Mouse (Mus musculus) neutrophil, adult 59 days (primary cell): Measurements from ENCODE around the gene Zfp629. TPM values are rescaled to one million over a fixed set of nuclear protein-coding genes. Genes with fewer than 3 reads are reported as not detected.

Experiments used
- total RNA-seq, 2 experiments: library from RNA; stranded (reverse); gene quantifications; 1 replicate in 1 of 2; 2 replicates in 1 of 2; pipeline ENCODE4 v1.2.4; 2023

The Zfp629 gene
- 1 to 10 TPM; 2.3 to 5.2 TPM for total RNA-seq

DNA sequence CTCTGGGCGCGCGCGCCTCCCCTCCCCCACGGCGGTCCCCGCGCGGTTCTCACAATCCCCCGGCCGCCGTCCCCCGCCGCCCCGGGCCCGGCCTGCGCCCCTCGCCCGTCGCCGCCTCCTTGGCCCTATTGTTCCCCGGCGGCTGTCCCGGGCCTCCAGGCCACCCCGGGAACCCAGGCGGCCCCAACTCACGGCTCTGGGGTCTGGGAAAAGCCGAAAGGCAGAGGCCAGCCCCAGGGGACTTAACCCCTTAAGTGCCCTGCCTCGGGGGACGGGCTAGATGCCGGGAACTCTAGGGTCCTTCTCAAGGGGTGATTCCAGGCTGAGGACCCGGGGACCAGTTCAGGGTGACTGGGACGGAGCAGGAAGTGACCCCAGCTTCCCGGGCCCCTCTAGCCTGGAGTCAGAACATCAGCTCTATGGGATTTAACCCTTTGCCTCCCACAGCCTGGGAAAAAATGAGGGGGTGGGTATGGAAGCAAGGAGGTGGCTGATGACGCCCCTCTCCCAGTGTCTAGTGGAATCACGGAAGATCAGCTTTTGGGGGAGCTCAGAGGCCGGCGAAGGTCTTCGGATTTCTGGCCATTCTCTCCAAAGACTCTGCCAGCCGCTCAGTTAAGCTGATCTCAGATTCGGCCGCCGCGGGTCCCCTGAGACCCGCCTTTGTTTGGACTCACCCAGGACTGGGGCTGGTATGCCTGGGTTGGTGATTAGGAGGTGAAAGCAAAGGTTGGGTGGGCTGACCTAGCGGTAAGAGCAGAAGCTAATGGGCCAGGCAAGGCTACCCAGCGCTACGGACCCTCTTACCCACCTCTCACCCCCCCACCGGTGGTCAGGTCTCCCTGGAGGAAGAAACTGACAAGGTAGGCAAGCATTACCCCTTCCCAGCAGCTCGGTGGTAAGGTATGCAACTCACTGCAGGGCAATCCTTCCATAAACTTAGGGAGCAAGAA is at the start of gene Zfp629:
TSS of gene Zfp629 (minus strand) at position 907 of the 953 bp plus-strand sequence.

DNA sequence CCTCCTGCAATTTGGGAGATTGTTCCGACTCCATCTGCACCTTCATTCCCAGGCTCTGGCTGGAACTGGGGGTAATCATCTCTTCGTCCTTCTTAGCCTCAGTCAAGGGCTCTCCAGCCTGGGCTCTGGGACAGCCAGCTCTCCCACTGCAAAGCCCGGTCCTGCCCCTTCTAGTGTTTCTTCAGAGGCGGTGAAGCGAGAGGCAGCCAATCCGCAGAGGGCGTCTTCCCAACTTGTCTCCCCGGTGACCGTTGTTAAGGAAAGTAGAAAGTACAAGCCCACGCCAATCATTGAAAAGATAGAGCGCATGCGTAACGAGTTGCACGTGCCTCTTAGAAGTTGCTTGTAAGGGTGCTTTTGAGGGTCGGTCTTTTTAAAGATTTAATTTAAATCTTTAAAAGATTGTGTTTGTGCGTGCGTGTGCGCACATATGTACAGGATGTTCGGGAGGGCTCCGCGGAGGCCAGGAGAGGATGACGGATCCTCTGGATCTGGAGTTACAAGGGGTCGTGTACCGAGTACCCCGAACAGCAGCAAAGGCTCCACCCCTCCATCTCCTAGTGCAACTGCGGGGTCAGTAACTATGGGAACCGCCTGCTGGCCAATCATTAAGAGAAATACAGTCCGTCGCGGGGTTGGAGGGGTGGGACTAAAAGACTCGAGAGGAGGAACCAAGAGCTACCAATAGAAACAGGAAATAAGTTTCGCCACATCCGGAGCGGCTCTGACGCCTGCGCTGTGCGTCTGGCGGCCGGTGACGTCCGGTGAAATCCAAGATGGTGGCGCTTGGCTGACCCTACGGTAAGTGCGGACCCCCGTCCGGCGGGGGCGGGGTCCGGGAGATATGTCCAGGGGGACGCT is 27.4 kb downstream of the Zfp629 start, which contains the start of the genes Ccdc189 and Rnf40:
TSS of gene Ccdc189 (minus strand) at position 585 of the 861 bp plus-strand sequence.
TSS of gene Rnf40 (plus strand) at position 757 of the 861 bp plus-strand sequence.

DNA sequence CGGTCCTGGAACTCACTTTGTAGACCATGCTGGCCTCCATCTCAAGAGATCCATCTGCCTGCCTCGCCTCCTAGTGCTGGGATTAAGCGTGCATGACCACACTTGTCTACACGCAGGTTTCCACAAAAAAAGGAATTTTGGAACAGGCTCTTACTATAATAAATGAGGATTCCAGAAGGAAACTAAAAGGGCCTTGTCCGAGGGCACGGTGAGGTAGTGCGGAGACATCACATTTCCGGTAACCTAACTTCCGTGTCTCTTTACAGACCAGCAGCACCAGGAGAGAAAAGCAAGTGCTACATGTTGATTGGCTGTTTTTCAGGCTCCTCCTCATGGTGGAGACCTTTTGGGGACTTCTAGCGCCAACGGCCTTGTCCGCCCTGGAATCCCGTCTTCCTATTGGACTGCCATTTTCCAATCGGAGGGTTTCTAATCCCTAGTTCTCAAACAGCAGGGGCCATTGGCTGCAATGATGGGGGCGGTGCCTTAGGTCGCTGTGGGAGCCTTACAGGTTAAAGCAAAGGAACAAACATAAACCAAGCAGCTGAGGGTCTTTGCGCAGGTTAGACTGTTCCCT is 42.6 kb downstream of the Zfp629 start, which contains the start of gene Phkg2:
TSS of gene Phkg2 (plus strand) at position 446 of the 577 bp plus-strand sequence.

DNA sequence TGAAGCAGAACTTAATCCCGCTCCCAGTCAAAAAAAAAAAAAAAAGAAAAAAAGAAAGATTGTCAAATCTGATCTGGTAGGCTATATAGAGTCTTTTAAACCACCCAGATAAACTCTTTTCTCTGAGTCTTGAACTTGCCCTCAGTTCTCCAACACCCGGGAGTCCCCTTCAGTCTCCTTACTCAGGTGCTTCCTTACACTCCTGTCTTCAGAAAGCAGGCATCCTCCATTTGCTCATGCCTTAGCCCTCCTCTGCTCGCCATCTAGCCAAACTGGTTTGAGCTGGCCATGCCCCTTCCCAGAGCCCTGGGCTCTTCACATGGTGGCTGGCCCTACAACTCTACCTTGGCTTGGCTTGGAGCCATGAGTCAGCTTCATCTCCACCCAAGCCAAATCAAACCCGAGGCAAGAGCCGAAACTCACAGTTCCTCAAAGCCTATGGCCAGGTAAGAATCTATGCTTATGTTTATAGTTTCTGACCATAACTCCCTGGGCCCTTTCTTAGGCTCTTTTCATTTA is 54.2 kb downstream of the Zfp629 start, which contains the start of gene Tmem265:
TSS of gene Tmem265 (plus strand) at position 51 of the 519 bp plus-strand sequence.

Other genes starting within 250 kb of the Zfp629 start
- gene Zfp747, start 239.7 kb downstream of the Zfp629 start, total RNA-seq, result 1 to 10 TPM; 6.7 to 6.8 TPM
- gene 9130019O22Rik, start 228.6 kb downstream of the Zfp629 start, total RNA-seq, result 1 to 10 TPM; 1.1 to 3.0 TPM
- gene E430018J23Rik, start 222.2 kb downstream of the Zfp629 start, total RNA-seq, result 1 to 10 TPM; 1.7 to 2.0 TPM
- 1 to 10 TPM; 3.0 to 3.9 TPM for gene Zfp764, start 209.0 kb downstream of the Zfp629 start, total RNA-seq
- gene Zfp688, start 193.7 kb downstream of the Zfp629 start, total RNA-seq, result 10 to 100 TPM; 11.8 to 13.5 TPM
- gene Zfp689, start 166.6 kb downstream of the Zfp629 start, total RNA-seq, result 1 to 10 TPM; 1.4 to 3.0 TPM
- 100 to 1,000 TPM; 127 to 135 TPM for gene Prr14, start 156.2 kb downstream of the Zfp629 start, total RNA-seq
- gene Fbrs, start 136.6 kb downstream of the Zfp629 start, total RNA-seq, result 100 to 1,000 TPM; 244 to 257 TPM
- gene Srcap, start 103.8 kb downstream of the Zfp629 start, total RNA-seq, result 10 to 100 TPM; 74.2 to 78.1 TPM
- 10 to 100 TPM; 20.3 to 21.7 TPM for gene Gm42715, start 96.2 kb downstream of the Zfp629 start, total RNA-seq
- not detected for gene Tmem265, start 54.4 kb downstream of the Zfp629 start, total RNA-seq
- gene Phkg2, start 42.5 kb downstream of the Zfp629 start, total RNA-seq, result 100 to 1,000 TPM; 104 to 116 TPM
- gene Ccdc189, start 27.2 kb downstream of the Zfp629 start, total RNA-seq, result 10 to 100 TPM; 16.7 to 19.2 TPM
- gene Rnf40, start 27.0 kb downstream of the Zfp629 start, total RNA-seq, result 100 to 1,000 TPM; 158 to 167 TPM
- gene Bcl7c, start 93.1 kb upstream of the Zfp629 start, total RNA-seq, result 10 to 100 TPM; 34.8 to 46.5 TPM
- not detected for gene Ctf1, start 96.9 kb upstream of the Zfp629 start, total RNA-seq
- gene Ctf2, start 116.4 kb upstream of the Zfp629 start, total RNA-seq, result not detected
- 1 to 10 TPM; 6.0 to 7.0 TPM for gene Fbxl19, start 128.7 kb upstream of the Zfp629 start, total RNA-seq
- gene Orai3, start 154.0 kb upstream of the Zfp629 start, total RNA-seq, result 10 to 100 TPM; 27.2 to 29.1 TPM
- gene Setd1a, start 160.9 kb upstream of the Zfp629 start, total RNA-seq, result 10 to 100 TPM; 30.9 to 31.9 TPM
- under 1 TPM in 1 of 2 experiments, not detected in 1; 0.84 TPM for gene Gm49388, start 169.8 kb upstream of the Zfp629 start, total RNA-seq
- gene Hsd3b7, start 184.8 kb upstream of the Zfp629 start, total RNA-seq, result 10 to 100 TPM; 12.8 to 15.1 TPM
- gene Stx4a, start 208.5 kb upstream of the Zfp629 start, total RNA-seq, result 10 to 100 TPM; 61.0 to 71.1 TPM
- gene Stx1b, start 208.8 kb upstream of the Zfp629 start, total RNA-seq, result not detected